Mouse (Mus musculus) embryonic stem cell, embryonic (primary cell): ENCODE data around the gene Nop53.

ENCODE experiments used
- CTCF ChIA-PET, 4 experiments: fragments of 300-600 bp in 2 of 4; fragments of 350-600 bp in 2 of 4; sonication (Branson Sonifier 250); formaldehyde crosslinking; loops; one replicate each; lab custom pipeline; 2022; ENCODE audit warnings: inconsistent platforms in 2 of 4; lab: Charles Lee
- POLR2A ChIA-PET, 4 experiments: fragments of 300-600 bp in 2 of 4; fragments of 350-600 bp in 2 of 4; sonication (Branson Sonifier 250); formaldehyde crosslinking; loops; one replicate each; lab custom pipeline; 2022; ENCODE audit warnings: antibody characterized with exemption in 4 of 4, inconsistent platforms in 1 of 4; lab: Charles Lee

Nop53 gene

DNA sequence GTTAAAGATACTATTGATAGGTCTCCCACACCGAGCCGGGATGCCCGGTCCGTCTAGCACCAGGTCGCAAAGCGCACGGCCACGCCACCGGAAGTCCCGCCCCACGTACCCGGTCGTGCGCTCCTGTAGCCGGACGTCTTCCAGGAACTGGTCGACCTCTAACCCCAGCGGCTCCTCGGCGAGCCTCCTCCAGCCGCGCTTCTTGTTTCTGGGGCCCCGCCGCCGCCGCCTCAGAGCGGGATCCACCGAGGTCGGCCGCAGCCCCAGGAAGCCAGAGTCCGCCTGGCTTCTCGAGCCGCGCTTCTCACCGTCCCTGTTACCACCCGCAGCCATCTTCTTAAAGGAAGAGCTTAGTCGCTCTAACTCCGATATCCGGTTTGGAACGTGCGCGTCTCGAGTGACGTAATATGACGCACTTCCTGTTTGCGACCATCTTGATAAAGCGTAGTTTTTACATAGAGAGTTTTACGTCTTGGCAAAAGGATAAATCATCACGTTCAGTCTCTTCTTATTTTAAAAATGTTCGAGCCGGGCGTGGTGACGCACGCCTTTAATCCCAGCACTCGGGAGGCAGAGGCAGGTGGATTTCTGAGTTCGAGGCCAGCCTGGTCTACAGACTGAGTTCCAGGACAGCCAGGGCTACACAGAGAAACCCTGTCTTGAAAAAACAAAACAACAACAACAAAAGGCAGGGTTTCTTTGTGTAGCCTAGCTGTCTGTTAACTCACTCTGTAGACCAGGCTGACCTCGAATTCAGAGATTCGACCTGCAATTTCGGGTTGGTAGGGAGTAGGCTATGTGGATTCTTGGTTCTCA, at the start of gene Nop53:
Nop53 (minus strand) TSS at position 354 of the 816 bp plus-strand sequence.
- CTCF ChIA-PET: interaction anchor here in 1 of 4 experiments (0.8 kb wide), 1 partner anchor 27 kb away, joined by 4 read pairs; no protein-coding TSS in a partner anchor

DNA sequence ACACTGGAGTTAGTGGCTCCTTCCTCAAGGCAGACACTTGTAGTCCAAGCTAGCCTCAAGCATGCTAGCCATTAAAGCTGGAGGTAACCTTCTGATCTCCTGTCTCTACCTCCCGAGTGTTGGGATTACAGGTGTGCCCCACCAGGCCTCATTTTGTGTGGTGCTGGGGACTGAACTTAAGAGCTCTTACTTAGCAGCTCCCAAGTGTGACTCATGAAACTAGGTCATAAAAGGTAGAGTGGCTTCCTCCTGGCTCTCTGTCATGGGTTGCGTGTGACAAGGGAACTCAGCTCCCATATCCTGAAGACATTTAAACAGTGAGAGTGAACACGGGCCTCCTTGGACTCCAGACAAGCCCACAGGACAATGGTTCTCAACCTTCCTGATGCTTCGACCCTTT, 47.9 kb upstream of the Nop53 start:
- CTCF ChIA-PET: interaction anchor here (0.5 to 1.6 kb wide), 9 partner anchors 11 to 58 kb away, joined by 3 to 8 read pairs (median 5); no protein-coding TSS in a partner anchor
- POLR2A ChIA-PET: interaction anchor here in 3 of 4 experiments (0.6 to 1.7 kb wide), 7 partner anchors 10 to 901 kb away, joined by 3 to 12 read pairs (median 4); no protein-coding TSS in a partner anchor

More for the DNA sequence above, at the start of gene Nop53:
- POLR2A ChIA-PET: interaction anchor here (0.6 to 3.3 kb wide), 20 partner anchors 8 to 669 kb away, joined by 3 to 32 read pairs (median 4); partner anchors contain the start of genes Napa (in 2 of the 4), Selenow (in 2 of the 4), Arhgap35 (in 1 of the 4) and Ccdc9 (in 1 of the 4)

DNA sequence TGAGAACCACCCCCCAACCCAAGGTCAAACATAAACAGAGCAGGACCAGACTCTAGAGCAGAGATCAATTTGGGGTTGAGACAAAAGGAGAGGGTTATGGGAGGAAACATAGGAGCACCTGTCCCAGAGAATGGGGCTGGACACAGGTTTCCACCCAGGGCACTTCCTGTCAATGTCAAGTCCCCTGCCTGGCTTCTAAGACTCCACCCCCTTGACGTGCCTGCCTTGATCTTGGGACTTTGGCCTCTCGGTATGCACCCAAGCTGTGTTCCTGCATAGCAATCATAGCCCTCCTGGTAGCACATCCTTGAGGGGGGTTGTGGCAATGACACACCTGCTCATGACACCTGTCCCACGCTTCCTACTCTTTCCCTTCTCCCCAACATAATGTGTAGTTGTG, 47.3 kb upstream of the Nop53 start:
- POLR2A ChIA-PET: interaction anchor here in 2 of 4 experiments (0.8 to 1.7 kb wide), 6 partner anchors 10 to 53 kb away, joined by 3 to 6 read pairs (median 4); no protein-coding TSS in a partner anchor
- CTCF ChIA-PET: interaction anchor here (0.9 to 1.6 kb wide), 8 partner anchors 10 to 58 kb away, joined by 3 to 8 read pairs (median 5); no protein-coding TSS in a partner anchor

DNA sequence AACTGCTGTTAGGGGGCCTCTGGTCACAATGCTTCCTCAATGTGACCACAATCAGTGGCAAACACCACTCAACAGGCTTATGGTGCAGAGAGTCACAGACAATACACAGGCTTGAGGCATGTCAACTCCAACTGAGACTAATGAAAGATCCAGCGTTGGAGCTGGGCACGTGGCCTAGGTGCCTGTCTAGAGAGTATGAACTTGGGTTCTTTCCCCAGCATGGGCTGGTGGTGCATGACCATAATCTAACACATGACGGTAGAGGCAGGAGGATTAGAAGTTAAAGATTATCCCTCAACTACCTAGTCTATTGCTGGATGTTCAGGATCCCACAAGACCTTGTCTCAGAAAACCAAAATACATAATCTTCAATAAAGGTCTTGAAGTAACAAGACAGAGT, 45.9 kb upstream of the Nop53 start:
- CTCF ChIA-PET: no interaction called here

DNA sequence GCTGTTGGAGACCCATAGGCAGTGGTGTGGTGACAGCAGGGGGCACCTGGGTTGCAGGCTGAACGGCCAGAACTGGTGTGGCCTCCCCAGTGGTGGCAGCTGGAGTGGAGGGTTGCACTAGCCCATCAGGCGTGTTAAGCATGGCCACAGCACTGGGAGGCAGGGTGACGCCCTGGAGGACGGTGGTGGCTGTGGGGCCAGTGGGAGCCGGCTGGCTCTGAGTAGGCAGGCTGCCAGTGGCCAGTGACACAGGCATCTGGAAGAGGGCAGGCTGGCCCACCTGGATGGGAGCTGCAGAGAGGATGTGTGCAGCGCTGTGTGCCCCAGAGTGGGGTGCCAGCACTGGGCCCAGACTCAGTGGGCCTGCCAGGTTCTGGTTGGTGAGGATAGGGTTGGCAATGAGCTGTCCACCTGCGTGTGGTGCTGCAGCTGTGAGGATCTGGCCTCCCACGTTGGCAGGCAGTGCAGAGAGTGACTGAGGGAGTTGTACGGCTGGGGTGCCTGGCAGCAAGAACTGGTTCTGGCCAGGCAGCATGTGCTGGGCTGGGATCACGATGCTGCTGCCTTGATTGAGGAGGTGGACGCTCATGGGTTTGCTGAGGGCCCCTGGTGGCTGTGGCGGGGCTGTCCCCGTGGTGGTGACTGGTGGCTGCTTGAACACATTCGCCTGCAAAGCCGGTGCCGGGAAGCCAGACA, 41.9 kb upstream of the Nop53 start:
- CTCF ChIA-PET: interaction anchor here in 2 of 4 experiments (0.6 to 2.9 kb wide), 5 partner anchors 13 to 350 kb away, joined by 3 to 14 read pairs (median 3); no protein-coding TSS in a partner anchor
- POLR2A ChIA-PET: interaction anchor here in 2 of 4 experiments (1.0 to 2.0 kb wide), 3 partner anchors 16 to 142 kb away, joined by 3 to 6 read pairs (median 5); partner anchors contain the start of genes Bicra (in 1 of the 2) and Slc8a2 (in 1 of the 2)

More for the DNA sequence above, 45.9 kb upstream of the Nop53 start:
- POLR2A ChIA-PET: interaction anchor here in 1 of 4 experiments (0.9 to 2.3 kb wide), 2 partner anchors 13 kb away, joined by 3 to 7 read pairs; no protein-coding TSS in a partner anchor

DNA sequence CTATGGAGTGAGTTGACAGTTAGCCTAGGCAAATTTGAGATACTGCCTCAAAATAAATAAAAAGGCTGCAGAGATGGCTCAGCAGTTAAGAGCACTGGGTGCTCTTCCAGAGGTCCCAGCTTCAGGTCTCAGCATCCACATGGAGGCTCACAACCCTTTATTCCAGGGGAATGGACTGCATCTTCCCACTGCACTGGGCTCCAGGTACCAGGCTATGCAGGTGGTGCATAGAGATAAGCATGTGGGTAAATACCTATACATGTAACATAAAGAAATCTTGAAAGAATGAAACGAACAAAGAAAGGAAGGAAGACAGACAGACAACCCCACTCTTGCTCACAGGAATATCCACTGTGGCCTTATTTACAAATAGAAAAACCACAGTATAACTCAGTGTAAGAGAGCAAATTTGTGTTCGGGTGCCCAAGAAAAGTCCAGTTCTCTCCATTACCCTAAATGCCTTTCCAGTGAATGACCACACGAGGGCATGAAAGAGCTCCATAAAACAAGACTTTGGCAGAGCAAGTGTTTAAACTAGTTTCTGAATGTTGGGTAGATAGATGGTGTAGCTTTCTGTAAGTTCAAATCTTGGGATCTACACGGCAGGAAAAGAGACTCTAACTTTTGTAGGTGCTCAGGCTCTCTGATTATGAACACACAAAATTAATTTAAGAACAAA, 37.0 kb upstream of the Nop53 start:
- POLR2A ChIA-PET: interaction anchor here (0.6 to 3.2 kb wide), 27 partner anchors 8 to 290 kb away, joined by 3 to 21 read pairs (median 3); partner anchors contain the start of genes Napa (in 2 of the 4), Bicra (in 1 of the 4), Inafm1 (in 1 of the 4) and Kptn (in 1 of the 4)

DNA sequence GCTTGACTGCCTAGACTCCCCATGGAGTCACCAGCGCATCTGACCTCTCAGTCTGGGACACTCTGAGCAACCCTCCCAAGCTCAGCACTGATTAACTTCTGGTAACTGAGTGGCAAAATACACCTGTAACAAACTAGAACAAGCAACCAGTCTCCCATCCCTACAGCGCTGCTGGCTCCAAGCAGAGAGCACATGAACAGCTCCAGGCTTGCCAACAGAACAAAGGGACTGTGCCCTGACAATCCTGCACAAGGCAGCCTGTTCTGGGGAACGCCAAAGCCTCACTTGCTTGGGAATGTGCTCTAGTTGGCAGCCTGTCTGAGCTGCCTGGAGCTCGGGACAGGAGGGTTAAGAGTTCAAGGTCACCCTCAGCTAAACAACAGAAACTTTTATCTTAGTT, 35.7 kb upstream of the Nop53 start:
- CTCF ChIA-PET: interaction anchor here (0.6 to 5.4 kb wide), 21 partner anchors 9 to 390 kb away, joined by 3 to 67 read pairs (median 5); partner anchors contain the start of genes Bicra (in 1 of the 4), Ehd2 (in 1 of the 4) and Zfp541 (in 1 of the 4)
- POLR2A ChIA-PET: interaction anchor here (0.6 to 3.2 kb wide), 27 partner anchors 9 to 774 kb away, joined by 3 to 21 read pairs (median 4); partner anchors contain the start of genes Bicra (in 1 of the 4), Ehd2 (in 1 of the 4), Inafm1 (in 1 of the 4) and Kptn (in 1 of the 4)

More for the DNA sequence above, 37.0 kb upstream of the Nop53 start:
- CTCF ChIA-PET: interaction anchor here (0.6 to 5.4 kb wide), 47 partner anchors 8 to 206 kb away, joined by 3 to 67 read pairs (median 4); partner anchors contain the start of genes Bicra (in 1 of the 4), Ehd2 (in 1 of the 4), Meis3 (in 1 of the 4) and Slc8a2 (in 1 of the 4)

DNA sequence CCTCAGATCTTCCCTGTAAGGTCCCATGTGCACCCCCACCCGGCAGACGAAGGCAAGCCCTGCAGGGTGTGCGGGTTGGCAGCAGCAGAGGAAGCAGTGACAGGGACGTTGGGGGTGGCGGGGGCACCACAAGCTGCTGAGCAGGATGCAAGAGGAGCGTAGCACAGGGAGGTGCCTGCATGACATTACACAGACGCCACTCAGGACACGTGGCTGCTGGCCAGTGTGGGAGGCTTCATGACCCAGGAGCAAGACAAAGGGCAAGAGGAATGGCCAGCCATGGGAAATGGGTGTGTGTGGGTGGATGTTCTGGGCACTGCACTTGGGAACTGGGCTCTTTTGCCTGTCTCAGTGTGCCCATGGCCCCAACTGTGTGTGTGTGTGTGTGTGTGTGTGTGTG, 34.4 kb upstream of the Nop53 start:
- POLR2A ChIA-PET: interaction anchor here in 1 of 4 experiments (1.2 kb wide), 1 partner anchor 58 kb away, joined by 4 read pairs; no protein-coding TSS in a partner anchor
- CTCF ChIA-PET: interaction anchor here in 1 of 4 experiments (1.3 kb wide), 1 partner anchor 50 kb away, joined by 5 read pairs; no protein-coding TSS in a partner anchor

DNA sequence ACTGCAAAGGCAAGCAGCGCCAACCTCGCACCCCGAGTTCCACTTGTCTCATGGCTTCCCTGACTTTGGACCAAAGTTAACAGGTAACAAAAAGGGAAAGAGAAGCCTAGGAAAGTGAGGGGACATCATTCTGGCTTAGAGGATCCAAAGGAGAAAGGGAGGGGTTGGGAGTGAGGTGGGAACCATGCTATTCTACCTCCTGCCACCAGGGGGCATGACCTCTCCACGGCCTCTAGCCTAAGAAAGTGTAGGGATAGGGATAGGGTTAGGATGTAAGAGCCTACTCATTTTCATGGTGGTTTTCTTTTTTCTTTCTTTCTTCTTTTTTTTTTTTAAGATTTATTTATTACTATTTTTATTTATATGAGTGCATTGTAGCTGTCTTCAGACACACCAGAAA, 30.0 kb upstream of the Nop53 start:
- ChIA-PET CTCF (interaction anchor here (0.5 to 4.2 kb wide), 21 partner anchors 8 to 287 kb away, joined by 3 to 30 read pairs (median 7); partner anchors contain the start of genes Bicra (in 1 of the 4) and Ehd2 (in 1 of the 4)), POLR2A (interaction anchor here in 3 of 4 experiments (1.1 to 2.4 kb wide), 10 partner anchors 28 to 79 kb away, joined by 3 to 9 read pairs (median 4); partner anchors contain the start of gene Bicra (in 1 of the 3))

DNA sequence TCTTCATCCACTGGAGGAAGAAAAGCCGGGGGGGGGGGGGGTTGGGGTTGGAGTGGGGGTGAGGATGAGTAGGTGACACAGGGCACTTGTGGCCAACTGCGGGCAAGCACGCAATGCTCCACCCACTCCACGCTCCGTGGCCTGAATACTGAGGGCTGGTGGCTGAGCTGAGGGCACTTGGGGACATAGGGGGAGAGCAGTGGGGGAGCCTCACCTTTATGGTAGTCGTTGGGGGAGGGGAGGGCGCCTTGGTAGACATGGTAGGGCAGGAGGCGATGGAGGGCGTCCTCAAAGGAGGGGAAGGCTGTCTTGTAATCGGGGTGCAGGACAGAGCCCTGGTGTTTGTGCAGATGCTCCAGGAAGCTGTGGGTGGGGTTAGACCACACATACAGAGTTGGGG, 29.6 kb upstream of the Nop53 start:
- ChIA-PET POLR2A (interaction anchor here in 2 of 4 experiments (1.1 to 2.4 kb wide), 11 partner anchors 8 to 124 kb away, joined by 3 to 9 read pairs (median 4); partner anchors contain the start of gene Bicra (in 1 of the 2)), CTCF (interaction anchor here (0.6 to 4.2 kb wide), 31 partner anchors 8 to 298 kb away, joined by 3 to 30 read pairs (median 5); partner anchors contain the start of genes Bicra (in 1 of the 4), Ehd2 (in 1 of the 4) and Inafm1 (in 1 of the 4))

DNA sequence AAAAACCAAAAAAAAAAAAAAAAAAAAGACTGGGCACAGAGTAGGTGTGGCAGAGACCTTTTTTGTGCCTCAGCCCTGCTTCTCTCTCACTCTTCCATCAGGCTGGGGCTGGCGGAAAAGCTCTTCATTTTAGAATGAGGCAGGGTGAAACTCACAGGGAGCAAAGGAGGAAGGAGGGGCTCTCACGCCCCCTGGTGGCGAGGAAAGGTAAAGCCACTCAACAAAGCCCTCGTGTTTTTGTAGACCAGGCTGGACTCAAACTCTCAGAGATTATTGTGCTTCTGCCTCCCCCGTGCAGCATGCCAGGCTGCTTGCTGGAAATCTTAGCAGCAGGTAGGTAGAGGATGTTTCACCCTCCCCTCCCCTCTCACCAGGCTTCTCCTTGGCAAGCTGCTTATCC, 28.8 kb upstream of the Nop53 start:
- ChIA-PET POLR2A (interaction anchor here in 2 of 4 experiments (0.5 to 2.4 kb wide), 13 partner anchors 8 to 155 kb away, joined by 3 to 9 read pairs (median 3); partner anchors contain the start of genes Bicra (in 1 of the 2) and Napa (in 1 of the 2)), CTCF (interaction anchor here (0.6 to 4.2 kb wide), 68 partner anchors 8 to 298 kb away, joined by 3 to 30 read pairs (median 4); partner anchors contain the start of genes Bicra (in 2 of the 4), Inafm1 (in 1 of the 4), Napa (in 1 of the 4) and Slc8a2 (in 1 of the 4))

DNA sequence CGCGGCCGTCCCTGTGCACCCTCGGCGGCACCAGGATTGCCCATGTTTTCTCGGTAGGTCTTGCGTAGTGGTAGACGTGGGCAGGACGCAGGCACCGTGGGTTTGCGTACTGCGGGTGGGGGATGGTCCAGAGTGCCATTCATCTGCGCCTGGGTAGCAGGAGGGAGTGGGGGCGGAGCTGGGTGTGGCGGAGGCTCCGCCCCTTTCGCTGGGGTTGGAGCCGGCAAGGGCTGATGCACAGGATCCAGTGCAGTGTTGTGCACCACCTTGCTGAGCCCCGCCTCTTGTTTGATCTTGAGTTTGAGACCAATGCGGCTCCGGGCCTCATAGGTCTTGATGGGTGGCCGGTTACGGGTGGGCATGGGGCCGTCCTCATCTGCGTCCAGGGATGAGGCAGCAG, 26.4 kb upstream of the Nop53 start:
- ChIA-PET POLR2A (interaction anchor here in 3 of 4 experiments (0.7 to 2.0 kb wide), 18 partner anchors 10 to 202 kb away, joined by 3 to 10 read pairs (median 4); partner anchors contain the start of genes Meis3 (in 1 of the 3), Napa (in 1 of the 3) and Slc8a2 (in 1 of the 3)), CTCF (interaction anchor here (0.5 to 2.3 kb wide), 23 partner anchors 8 to 291 kb away, joined by 3 to 13 read pairs (median 5); no protein-coding TSS in a partner anchor)

DNA sequence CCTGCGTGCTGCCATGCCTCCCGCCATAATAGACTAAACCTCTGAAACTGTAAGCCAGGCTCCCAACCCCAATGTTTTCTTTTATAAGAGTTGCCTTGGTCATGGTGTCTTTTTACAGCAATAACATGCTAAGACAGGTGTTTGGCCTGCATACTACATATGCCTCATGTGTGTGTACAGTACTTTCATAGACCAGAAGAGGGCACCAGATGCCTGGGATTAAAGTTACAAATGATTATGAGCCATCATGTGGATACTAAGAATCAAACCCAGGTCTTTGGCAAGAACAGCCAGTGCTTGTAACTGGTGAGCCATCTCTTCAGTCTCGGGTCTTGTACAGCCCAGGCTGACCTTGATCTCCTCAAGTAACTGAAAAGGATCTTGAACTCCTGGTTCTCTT, 23.8 kb upstream of the Nop53 start:
- POLR2A ChIA-PET: interaction anchor here in 2 of 4 experiments (1.0 to 1.4 kb wide), 3 partner anchors 12 to 35 kb away, joined by 3 to 4 read pairs (median 3); no protein-coding TSS in a partner anchor
- CTCF ChIA-PET: interaction anchor here in 3 of 4 experiments (0.7 to 7.0 kb wide), 8 partner anchors 12 to 191 kb away, joined by 3 to 76 read pairs (median 3); no protein-coding TSS in a partner anchor

DNA sequence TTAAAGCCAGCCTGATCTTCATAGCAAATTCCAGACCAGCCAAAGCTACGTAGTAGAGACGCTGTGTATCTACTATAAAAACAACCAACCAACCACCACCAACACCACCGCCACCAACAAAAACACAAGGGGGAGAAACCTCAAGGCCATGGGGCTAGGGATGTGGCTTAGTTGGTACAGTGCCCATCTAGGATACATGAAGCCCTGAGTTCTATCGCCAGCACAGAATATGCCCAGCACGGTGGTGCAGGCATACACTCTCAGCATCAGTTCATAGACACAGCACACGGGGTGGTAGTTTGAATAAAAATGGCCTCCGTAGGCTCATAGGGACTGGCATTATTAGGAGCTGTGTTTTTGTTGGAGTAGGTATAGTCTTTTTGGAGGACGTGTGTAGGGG, 22.4 kb upstream of the Nop53 start:
- ChIA-PET CTCF (interaction anchor here in 3 of 4 experiments (0.7 to 7.0 kb wide), 19 partner anchors 11 to 161 kb away, joined by 3 to 76 read pairs (median 8); partner anchors contain the start of genes Napa (in 1 of the 3) and Slc8a2 (in 1 of the 3)), POLR2A (interaction anchor here (0.6 to 6.0 kb wide), 8 partner anchors 15 to 188 kb away, joined by 3 to 53 read pairs (median 4); no protein-coding TSS in a partner anchor)

DNA sequence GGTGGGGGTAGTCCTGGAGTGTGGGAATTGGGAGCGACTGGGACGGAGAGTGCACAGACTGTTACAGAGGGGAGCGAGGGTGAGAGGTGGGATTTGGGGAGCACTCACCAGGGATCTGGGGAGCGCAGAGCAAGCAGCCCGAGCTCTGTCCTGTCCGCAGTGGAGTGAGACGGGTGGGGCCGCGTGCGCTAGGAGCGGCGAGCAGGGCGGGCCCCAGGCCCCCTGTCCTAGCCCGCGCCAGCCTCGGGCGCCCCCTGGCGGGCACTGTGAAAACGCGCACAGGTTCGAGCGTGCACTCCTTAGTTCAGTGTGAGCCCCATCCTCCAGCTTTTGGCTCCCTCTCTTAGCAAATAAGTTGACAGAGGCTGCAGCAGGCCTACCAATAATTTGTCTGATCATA, 21.4 kb upstream of the Nop53 start, which contains the start of gene Ehd2:
Ehd2 (minus strand) TSS at position 256 of the 400 bp plus-strand sequence.
- CTCF ChIA-PET: interaction anchor here (0.5 to 7.0 kb wide), 52 partner anchors 7 to 745 kb away, joined by 3 to 76 read pairs (median 4); partner anchors contain the start of genes Meis3 (in 2 of the 4), Napa (in 1 of the 4) and Slc8a2 (in 1 of the 4)

More for the DNA sequence above, 21.4 kb upstream of the Nop53 start, which contains the start of gene Ehd2:
- POLR2A ChIA-PET: interaction anchor here in 3 of 4 experiments (0.9 to 6.0 kb wide), 11 partner anchors 14 to 31 kb away, joined by 3 to 53 read pairs (median 4); partner anchors contain the start of gene Nop53 (in 1 of the 3)
